ENCODE assay signal across 26 mouse cellular contexts in the genomic region with DNA sequence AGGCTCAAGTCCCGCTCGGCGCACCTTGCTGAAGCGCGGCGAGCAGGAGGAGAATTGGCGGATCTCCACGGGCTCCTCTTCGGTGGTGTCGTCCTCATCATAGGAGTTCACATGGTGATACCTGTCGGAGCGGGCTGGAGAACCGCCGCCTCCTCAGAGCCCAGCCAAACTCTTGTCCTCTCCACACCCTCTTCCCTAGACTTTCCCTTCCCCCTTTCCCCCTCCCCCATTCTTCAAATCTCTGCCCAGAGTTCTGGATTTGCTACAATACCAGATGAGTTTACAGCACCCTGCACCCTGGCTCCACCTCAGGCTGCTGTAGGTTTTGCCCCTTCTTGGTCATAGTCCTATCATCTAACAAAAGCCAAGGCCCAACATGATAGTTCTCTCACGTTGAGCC. TPM values are rescaled to one million over a fixed set of nuclear protein-coding genes. Genes with fewer than 3 reads are reported as not detected.
A peak's percentile ranks its signal among the peaks of the same experiment; 100 is the strongest.
DNase-seq lines count a peak whose midpoint lies in the region; ATAC-seq and TF ChIP-seq lines count a peak whose summit lies in the region.
"Had no signal": no experiment of that assay in that cellular context is flagged by ENCODE, and none has a peak within 500 bp of the region (broad histone marks: within the 10 kb centered on the region; RNA-seq: fewer than 3 reads in every experiment).

No protein-coding gene starts in this region.

- ATAC-seq in neural tube, embryonic 15.5 days (ENCODE audit: low FRiP score), result no peak
- ATAC-seq in hindbrain, embryonic 14.5 days (ENCODE audit: low FRiP score), result no peak
- ATAC-seq: activated CD4-positive, CD25-positive, alpha-beta regulatory T cell, adult 4 months; CD4-positive, CD25-positive, alpha-beta regulatory T cell, adult 4 months; forebrain, embryonic 13.5 days; forebrain, embryonic 15.5 days; forebrain, postnatal 0 days; Patski had no signal

- DNase-seq in ES-CJ7 (ENCODE audit: low read depth, low spot score), result peak; percentile 82
- peak; percentile 68 for DNase-seq in R1 (ENCODE audit: low read depth, low spot score)
- DNase-seq in hindbrain, embryonic 14.5 days (ENCODE audit: low spot score), result no peak
- DNase-seq in frontal cortex, postnatal 25 days (ENCODE audit: low spot score in 2 of 2), result no peak
- DNase-seq: adrenal gland, adult 8-10 months; adrenal gland, postnatal 14 days; adrenal gland, postnatal 36 days; B cell, adult 2 months; cerebellum, adult 11-12 months; cerebellum, adult 2 months; cerebellum, adult 9-10 months; cerebellum, postnatal 10 days; cerebellum, postnatal 25 days; forebrain, postnatal 0 days had no signal

- peak overlapping the region; percentile 68; the same call in 1 of the 2 replicates for H3K4me3 ChIP-seq in E14TG2a.4 (replicated peaks; ENCODE audit: low read length)
- H3K4me3 ChIP-seq in neural tube, embryonic 15.5 days (replicated peaks), result no peak overlapping the region
- no peak overlapping the region for H3K4me3 ChIP-seq in hindbrain, embryonic 14.5 days (replicated peaks; ENCODE audit: low read length)
- H3K4me3 ChIP-seq: embryonic facial prominence, embryonic 10.5 days; embryonic facial prominence, embryonic 12.5 days; forebrain, embryonic 13.5 days; forebrain, embryonic 15.5 days had no signal

- no peaks in the 10 kb centered on the region for H3K9me3 ChIP-seq in E14TG2a.4 (ENCODE audit: low read length)
- H3K9me3 ChIP-seq in neural tube, embryonic 15.5 days (replicated peaks), result no peaks in the 10 kb centered on the region
- H3K9me3 ChIP-seq in hindbrain, embryonic 14.5 days (ENCODE audit: control insufficient read depth, low read length), result no peaks in the 10 kb centered on the region
- H3K9me3 ChIP-seq: embryonic facial prominence, embryonic 12.5 days; forebrain, embryonic 13.5 days; forebrain, embryonic 15.5 days; G1E had no signal

- peaks cover 76% of the 10 kb centered on the region for H3K36me3 ChIP-seq in E14TG2a.4 (ENCODE audit: insufficient read depth, low read length)
- peaks cover 92% of the 10 kb centered on the region for H3K36me3 ChIP-seq in neural tube, embryonic 15.5 days
- peaks cover 97% of the 10 kb centered on the region for H3K36me3 ChIP-seq in hindbrain, embryonic 14.5 days (replicated peaks; ENCODE audit: control insufficient read depth, insufficient read depth)

- no peaks in the 10 kb centered on the region for H3K27me3 ChIP-seq in E14TG2a.4 (ENCODE audit: insufficient read depth, low read length)
- H3K27me3 ChIP-seq in neural tube, embryonic 15.5 days (replicated peaks), result peaks cover 37% of the 10 kb centered on the region
- peaks cover 29% of the 10 kb centered on the region for H3K27me3 ChIP-seq in hindbrain, embryonic 14.5 days (ENCODE audit: control insufficient read depth, insufficient read depth, low read length)
- H3K27me3 ChIP-seq: CH12.LX had no signal

- no peak for TF ChIP-seq CTCF in E14TG2a.4 (conservative IDR thresholded peaks at IDR 0.05; ENCODE audit: low read length)

- H3K4me2 ChIP-seq in neural tube, embryonic 15.5 days, result no peak overlapping the region
- H3K4me2 ChIP-seq in hindbrain, embryonic 14.5 days (replicated peaks), result no peak overlapping the region
- H3K4me2 ChIP-seq: embryonic facial prominence, embryonic 12.5 days; forebrain, embryonic 13.5 days; forebrain, embryonic 15.5 days had no signal

- H3K27ac ChIP-seq in neural tube, embryonic 15.5 days (replicated peaks), result no peak overlapping the region
- no peak overlapping the region for H3K27ac ChIP-seq in hindbrain, embryonic 14.5 days
- H3K27ac ChIP-seq: embryonic facial prominence, embryonic 10.5 days; embryonic facial prominence, embryonic 12.5 days; forebrain, embryonic 13.5 days; forebrain, embryonic 15.5 days had no signal

- WGBS in neural tube, embryonic 15.5 days, result 92% methylated on average over 15 of the region's 15 CpGs
- 89% methylated on average over 15 of the region's 15 CpGs for WGBS in hindbrain, embryonic 14.5 days

- H3K4me1 ChIP-seq in E14TG2a.4 (replicated peaks; ENCODE audit: low read depth, low read length), result peaks cover 81% of the 10 kb centered on the region
- no peaks in the 10 kb centered on the region for H3K4me1 ChIP-seq in neural tube, embryonic 15.5 days
- H3K4me1 ChIP-seq in hindbrain, embryonic 14.5 days (replicated peaks; ENCODE audit: control insufficient read depth, insufficient read depth, low read length), result no peaks in the 10 kb centered on the region
- H3K4me1 ChIP-seq: forebrain, embryonic 13.5 days; forebrain, embryonic 15.5 days had no signal

- no peak overlapping the region for H3K9ac ChIP-seq in neural tube, embryonic 15.5 days (replicated peaks)
- no peak overlapping the region for H3K9ac ChIP-seq in hindbrain, embryonic 14.5 days
- H3K9ac ChIP-seq: embryonic facial prominence, embryonic 12.5 days; forebrain, embryonic 13.5 days; forebrain, embryonic 15.5 days; forebrain, postnatal 0 days had no signal

RNA-seq across cellular contexts. Expression of a gene that starts 10.3 kb away (rescaled TPM):
- 5.2 and 7.3 TPM in 2 replicates for polyA plus RNA-seq in neural tube, embryonic 15.5 days (2015; fragmentation: Nextera tagmentation; extraction: Ambion mirVana)
- polyA plus RNA-seq in hindbrain, embryonic 14.5 days (2014; fragmentation: Nextera tagmentation; extraction: Ambion mirVana), result 3.3 and 6.0 TPM in 2 replicates

RNA-seq across cellular contexts. Expression of a gene that starts 16.9 kb away (rescaled TPM):
- polyA plus RNA-seq in neural tube, embryonic 15.5 days (2015; fragmentation: Nextera tagmentation; extraction: Ambion mirVana), result 0.49 and 1.1 TPM in 2 replicates
- polyA plus RNA-seq in hindbrain, embryonic 14.5 days (2014; fragmentation: Nextera tagmentation; extraction: Ambion mirVana), result 0.70 and 0.91 TPM in 2 replicates

RNA-seq across cellular contexts. Expression of a gene that starts 18.5 kb away (rescaled TPM):
- 60.7 and 74.7 TPM in 2 replicates for polyA plus RNA-seq in neural tube, embryonic 15.5 days (2015; fragmentation: Nextera tagmentation; extraction: Ambion mirVana)
- polyA plus RNA-seq in hindbrain, embryonic 14.5 days (2014; fragmentation: Nextera tagmentation; extraction: Ambion mirVana), result 69.7 and 76.5 TPM in 2 replicates

RNA-seq across cellular contexts. Expression of a gene that starts 24.9 kb away (rescaled TPM):
- 39.8 and 41.3 TPM in 2 replicates for polyA plus RNA-seq in neural tube, embryonic 15.5 days (2015; fragmentation: Nextera tagmentation; extraction: Ambion mirVana)
- 25.6 and 29.8 TPM in 2 replicates for polyA plus RNA-seq in hindbrain, embryonic 14.5 days (2014; fragmentation: Nextera tagmentation; extraction: Ambion mirVana)

RNA-seq across cellular contexts. Expression of a gene that starts 28.1 kb away (rescaled TPM):
- 3.0 and 3.8 TPM in 2 replicates for polyA plus RNA-seq in neural tube, embryonic 15.5 days (2015; fragmentation: Nextera tagmentation; extraction: Ambion mirVana)
- 1.1 and 1.8 TPM in 2 replicates for polyA plus RNA-seq in hindbrain, embryonic 14.5 days (2014; fragmentation: Nextera tagmentation; extraction: Ambion mirVana)
- polyA plus RNA-seq: activated CD4-positive, CD25-positive, alpha-beta regulatory T cell, adult 4 months; CD4-positive, CD25-positive, alpha-beta regulatory T cell, adult 4 months; embryonic facial prominence, embryonic 14.5 days; G1E had no signal

Comparison
In these comparisons a context has a peak if more than half of its experiments do, and no peak if none do; other contexts are left out.
1. DNase-seq: peak in ES-CJ7 (single experiment) and R1 (single experiment); none in hindbrain, embryonic 14.5 days (single experiment) and frontal cortex, postnatal 25 days (0 of 2).